Mouse (Mus musculus): ENCODE data around the gene Ephb6. TPM values are rescaled to one million over a fixed set of nuclear protein-coding genes. Genes with fewer than 3 reads are reported as not detected.

Gene Ephb6
- polyA plus RNA-seq, 1 experiment from 2014 or later: 9.9 TPM

- Histone ChIP-seq H3K36me3 (ENCODE audit: control insufficient read depth, insufficient read depth, low read length) (no peaks in the 10 kb centered on the region), H3K27ac (ENCODE audit: low read depth, low read length) (no peak overlapping the region), H3K4me3 (ENCODE audit: low read depth, low read length) (no peak overlapping the region), H3K4me1 (ENCODE audit: control insufficient read depth, insufficient read depth, low read length) (no peaks in the 10 kb centered on the region), H3K27me3 (ENCODE audit: control insufficient read depth, insufficient read depth, low read length) (no peaks in the 10 kb centered on the region), H3K9ac (ENCODE audit: low read length) (no peak overlapping the region), H3K9me3 (ENCODE audit: control insufficient read depth, low read length) (no peaks in the 10 kb centered on the region), H3K4me2 (no peak overlapping the region)
- WGBS: 91% methylated on average over 4 of the region's 4 CpGs
- DNase-seq (ENCODE audit: low spot score, missing footprints) (no peak), ATAC-seq (ENCODE audit: low FRiP score) (no peak)
Measured at GRCm38 (mm10) chr6:41566965-41567364, 38.3 kb upstream of the Ephb6 start.

GRCm38 (mm10) chr6:41569078-41569477 is 36.2 kb upstream of the Ephb6 start:
- H3K4me1 ChIP-seq (ENCODE audit: control insufficient read depth, insufficient read depth, low read length): no peaks in the 10 kb centered on the region
- H3K36me3 ChIP-seq (ENCODE audit: control insufficient read depth, insufficient read depth, low read length): no peaks in the 10 kb centered on the region
- H3K9me3 ChIP-seq (ENCODE audit: control insufficient read depth, low read length): no peaks in the 10 kb centered on the region
- H3K4me2 ChIP-seq: no peak overlapping the region
- no peak for ATAC-seq (ENCODE audit: low FRiP score)
- H3K9ac ChIP-seq (ENCODE audit: low read length): no peak overlapping the region
- WGBS: 84% methylated on average over 3 of the region's 3 CpGs
- H3K27ac ChIP-seq (ENCODE audit: low read depth, low read length): no peak overlapping the region
- no peak for DNase-seq (ENCODE audit: low spot score, missing footprints)
- H3K27me3 ChIP-seq (ENCODE audit: control insufficient read depth, insufficient read depth, low read length): no peaks in the 10 kb centered on the region
- no peak overlapping the region for H3K4me3 ChIP-seq (ENCODE audit: low read depth, low read length)

- DNase-seq (ENCODE audit: low spot score, missing footprints) (no peak), ATAC-seq (ENCODE audit: low FRiP score) (no peak)
- Histone ChIP-seq H3K27ac (ENCODE audit: low read depth, low read length) (no peak overlapping the region), H3K9ac (ENCODE audit: low read length) (no peak overlapping the region), H3K36me3 (ENCODE audit: control insufficient read depth, insufficient read depth, low read length) (no peaks in the 10 kb centered on the region), H3K9me3 (ENCODE audit: control insufficient read depth, low read length) (no peaks in the 10 kb centered on the region), H3K4me1 (ENCODE audit: control insufficient read depth, insufficient read depth, low read length) (no peaks in the 10 kb centered on the region), H3K4me3 (ENCODE audit: low read depth, low read length) (no peak overlapping the region), H3K4me2 (no peak overlapping the region), H3K27me3 (ENCODE audit: control insufficient read depth, insufficient read depth, low read length) (no peaks in the 10 kb centered on the region)
- WGBS: 67% methylated on average over 5 of the region's 5 CpGs
Measured at GRCm38 (mm10) chr6:41576526-41577097, 28.7 kb upstream of the Ephb6 start.

GRCm38 (mm10) chr6:41577297-41577696 is 28.0 kb upstream of the Ephb6 start:
- no peaks in the 10 kb centered on the region for H3K4me1 ChIP-seq (ENCODE audit: control insufficient read depth, insufficient read depth, low read length)
- no peak overlapping the region for H3K27ac ChIP-seq (ENCODE audit: low read depth, low read length)
- H3K9ac ChIP-seq (ENCODE audit: low read length): no peak overlapping the region
- no peaks in the 10 kb centered on the region for H3K9me3 ChIP-seq (ENCODE audit: control insufficient read depth, low read length)
- H3K27me3 ChIP-seq (ENCODE audit: control insufficient read depth, insufficient read depth, low read length): no peaks in the 10 kb centered on the region
- H3K4me3 ChIP-seq (ENCODE audit: low read depth, low read length): no peak overlapping the region
- no peaks in the 10 kb centered on the region for H3K36me3 ChIP-seq (ENCODE audit: control insufficient read depth, insufficient read depth, low read length)
- DNase-seq (ENCODE audit: low spot score, missing footprints): no peak
- H3K4me2 ChIP-seq: no peak overlapping the region
- ATAC-seq (ENCODE audit: low FRiP score): no peak
- 52% methylated on average over 5 of the region's 5 CpGs for WGBS

GRCm38 (mm10) chr6:41581295-41581694 is 24.0 kb upstream of the Ephb6 start:
- Histone ChIP-seq H3K27me3 (ENCODE audit: control insufficient read depth, insufficient read depth, low read length) (no peaks in the 10 kb centered on the region), H3K27ac (ENCODE audit: low read depth, low read length) (no peak overlapping the region), H3K9me3 (ENCODE audit: control insufficient read depth, low read length) (no peaks in the 10 kb centered on the region), H3K4me2 (no peak overlapping the region), H3K4me3 (ENCODE audit: low read depth, low read length) (no peak overlapping the region), H3K9ac (ENCODE audit: low read length) (no peak overlapping the region), H3K36me3 (ENCODE audit: control insufficient read depth, insufficient read depth, low read length) (no peaks in the 10 kb centered on the region), H3K4me1 (ENCODE audit: control insufficient read depth, insufficient read depth, low read length) (no peaks in the 10 kb centered on the region)
- ATAC-seq (ENCODE audit: low FRiP score) (peak; percentile 69), DNase-seq (ENCODE audit: low spot score, missing footprints) (no peak)
- WGBS: 58% methylated on average over 7 of the region's 7 CpGs

- WGBS: 83% methylated on average over 1 of the region's 1 CpGs
- H3K4me3 ChIP-seq (ENCODE audit: low read depth, low read length): no peak overlapping the region
- no peak overlapping the region for H3K27ac ChIP-seq (ENCODE audit: low read depth, low read length)
- no peaks in the 10 kb centered on the region for H3K9me3 ChIP-seq (ENCODE audit: control insufficient read depth, low read length)
- no peak overlapping the region for H3K4me2 ChIP-seq
- H3K9ac ChIP-seq (ENCODE audit: low read length): no peak overlapping the region
- no peaks in the 10 kb centered on the region for H3K27me3 ChIP-seq (ENCODE audit: control insufficient read depth, insufficient read depth, low read length)
- no peaks in the 10 kb centered on the region for H3K4me1 ChIP-seq (ENCODE audit: control insufficient read depth, insufficient read depth, low read length)
- DNase-seq (ENCODE audit: low spot score, missing footprints): no peak
- no peaks in the 10 kb centered on the region for H3K36me3 ChIP-seq (ENCODE audit: control insufficient read depth, insufficient read depth, low read length)
- ATAC-seq (ENCODE audit: low FRiP score): no peak
Measured at GRCm38 (mm10) chr6:41582189-41582588, 23.1 kb upstream of the Ephb6 start.

GRCm38 (mm10) chr6:41604401-41605050 is 756 bp upstream of the Ephb6 start:
- DNase-seq (ENCODE audit: low spot score, missing footprints): peak; percentile 98

GRCm38 (mm10) chr6:41605794-41606104 is 467 bp downstream of the Ephb6 start:
- Histone ChIP-seq H3K27me3 (ENCODE audit: control insufficient read depth, insufficient read depth, low read length) (no peaks in the 10 kb centered on the region), H3K9me3 (ENCODE audit: control insufficient read depth, low read length) (no peaks in the 10 kb centered on the region), H3K4me3 (ENCODE audit: low read depth, low read length) (peak overlapping the region; percentile 65), H3K9ac (ENCODE audit: low read length) (peak overlapping the region; percentile 72), H3K36me3 (ENCODE audit: control insufficient read depth, insufficient read depth, low read length) (no peaks in the 10 kb centered on the region), H3K27ac (ENCODE audit: low read depth, low read length) (peak overlapping the region; percentile 68; the same call in 1 of the 2 replicates), H3K4me2 (peak overlapping the region; percentile 88), H3K4me1 (ENCODE audit: control insufficient read depth, insufficient read depth, low read length) (peaks cover 9% of the 10 kb centered on the region; the same call in 1 of the 2 replicates)
- WGBS: 0% methylated on average over 7 of the region's 7 CpGs
- no peak for DNase-seq (ENCODE audit: low spot score, missing footprints)
- ATAC-seq (ENCODE audit: low FRiP score): no peak

More at GRCm38 (mm10) chr6:41604401-41605050, 756 bp upstream of the Ephb6 start:
- H3K9ac ChIP-seq (ENCODE audit: low read length): peak overlapping the region; percentile 72
- peaks cover 9% of the 10 kb centered on the region; the same call in 1 of the 2 replicates for H3K4me1 ChIP-seq (ENCODE audit: control insufficient read depth, insufficient read depth, low read length)
- H3K36me3 ChIP-seq (ENCODE audit: control insufficient read depth, insufficient read depth, low read length): no peaks in the 10 kb centered on the region
- under 1% methylated on average over 23 of the region's 23 CpGs for WGBS
- peak overlapping the region; percentile 88 for H3K4me2 ChIP-seq
- H3K27ac ChIP-seq (ENCODE audit: low read depth, low read length): peak overlapping the region; percentile 68; the same call in 1 of the 2 replicates
- H3K27me3 ChIP-seq (ENCODE audit: control insufficient read depth, insufficient read depth, low read length): no peaks in the 10 kb centered on the region
- no peaks in the 10 kb centered on the region for H3K9me3 ChIP-seq (ENCODE audit: control insufficient read depth, low read length)
- peak overlapping the region; percentile 65 for H3K4me3 ChIP-seq (ENCODE audit: low read depth, low read length)
- peak; percentile 70 for ATAC-seq (ENCODE audit: low FRiP score)

- no peaks in the 10 kb centered on the region for H3K36me3 ChIP-seq (ENCODE audit: control insufficient read depth, insufficient read depth, low read length)
- peak overlapping the region; percentile 88 for H3K4me2 ChIP-seq
- DNase-seq (ENCODE audit: low spot score, missing footprints) (no peak), ATAC-seq (ENCODE audit: low FRiP score) (peak; percentile 3; the same call in 1 of the 2 replicates)
- peak overlapping the region; percentile 65 for H3K4me3 ChIP-seq (ENCODE audit: low read depth, low read length)
- no peaks in the 10 kb centered on the region for H3K9me3 ChIP-seq (ENCODE audit: control insufficient read depth, low read length)
- WGBS: 1% methylated on average over 4 of the region's 4 CpGs
- H3K27ac ChIP-seq (ENCODE audit: low read depth, low read length): no peak overlapping the region
- peak overlapping the region; percentile 72 for H3K9ac ChIP-seq (ENCODE audit: low read length)
- H3K4me1 ChIP-seq (ENCODE audit: control insufficient read depth, insufficient read depth, low read length): peaks cover 9% of the 10 kb centered on the region; the same call in 1 of the 2 replicates
- H3K27me3 ChIP-seq (ENCODE audit: control insufficient read depth, insufficient read depth, low read length): no peaks in the 10 kb centered on the region
Measured at GRCm38 (mm10) chr6:41606214-41606613, 932 bp downstream of the Ephb6 start.

All from midbrain, embryonic 11.5 days (tissue).